24 mouse cellular contexts compared by ENCODE assay signal in the genomic region with DNA sequence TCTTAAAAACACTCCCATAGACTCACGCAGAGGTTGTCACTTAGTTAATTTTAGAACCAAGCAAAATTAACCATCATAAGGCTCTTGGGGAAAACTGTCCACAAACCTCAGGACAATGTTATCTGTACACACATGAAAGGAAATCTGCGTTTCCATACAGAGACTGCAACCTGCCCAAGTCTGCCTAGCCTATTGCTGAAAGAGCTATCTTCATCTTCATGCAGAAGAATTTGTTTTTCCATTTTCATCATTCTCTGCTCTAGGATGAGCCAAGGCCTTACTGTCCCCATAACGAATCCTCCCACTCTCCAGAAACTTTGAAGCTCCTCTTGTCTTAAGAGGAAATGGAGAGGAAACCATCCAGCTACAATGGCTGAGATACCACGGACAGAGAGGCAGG. TPM values are rescaled to one million over a fixed set of nuclear protein-coding genes. Genes with fewer than 3 reads are reported as not detected.
"Had no signal": no experiment of that assay in that cellular context is flagged by ENCODE, and none has a peak within 500 bp of the region (broad histone marks: within the 10 kb centered on the region; RNA-seq: fewer than 3 reads in every experiment).

No protein-coding gene starts in this region.

- DNase-seq: retina, postnatal 1 day; right cerebral cortex, adult 18-20 months; right cerebral cortex, postnatal 14 days; right cerebral cortex, postnatal 25 days; right cerebral cortex, postnatal 4 days; spleen, adult 18-20 months; thymus, adult 18-20 months; thymus, adult 2 months; thymus, postnatal 14 days; thymus, postnatal 25 days; thymus, postnatal 36 days; thymus, postnatal 4 days had no signal

- H3K9me3 ChIP-seq: neural tube, embryonic 15.5 days; stomach, embryonic 15.5 days had no signal

- H3K4me1 ChIP-seq: neural tube, embryonic 15.5 days; stomach, embryonic 15.5 days had no signal

- H3K4me3 ChIP-seq: neural tube, embryonic 15.5 days; stomach, embryonic 15.5 days had no signal

- H3K4me2 ChIP-seq: neural tube, embryonic 15.5 days; stomach, embryonic 15.5 days had no signal

- H3K27me3 ChIP-seq: neural tube, embryonic 15.5 days; stomach, embryonic 15.5 days had no signal

- H3K27ac ChIP-seq: neural tube, embryonic 15.5 days; stomach, embryonic 15.5 days; stomach, postnatal 0 days had no signal

- H3K9ac ChIP-seq: neural tube, embryonic 15.5 days; stomach, embryonic 15.5 days had no signal

- H3K36me3 ChIP-seq: neural tube, embryonic 15.5 days; stomach, embryonic 15.5 days had no signal

RNA-seq across cellular contexts. Expression of gene Gm3646, which starts 19.8 kb away (rescaled TPM):
- total RNA-seq: neutrophil, adult 5-6 weeks had no signal
- polyA plus RNA-seq: neural tube, embryonic 14.5 days; neural tube, embryonic 15.5 days; small intestine, adult 2 months; spleen, adult 2 months; stomach, embryonic 14.5 days; stomach, embryonic 16.5 days; testis, adult 2 months; thymus, adult 2 months; thymus, postnatal 0 days; urinary bladder, adult 2 months had no signal
